Comparison of ENCODE assay signal across 25 mouse cellular contexts in the genomic region with DNA sequence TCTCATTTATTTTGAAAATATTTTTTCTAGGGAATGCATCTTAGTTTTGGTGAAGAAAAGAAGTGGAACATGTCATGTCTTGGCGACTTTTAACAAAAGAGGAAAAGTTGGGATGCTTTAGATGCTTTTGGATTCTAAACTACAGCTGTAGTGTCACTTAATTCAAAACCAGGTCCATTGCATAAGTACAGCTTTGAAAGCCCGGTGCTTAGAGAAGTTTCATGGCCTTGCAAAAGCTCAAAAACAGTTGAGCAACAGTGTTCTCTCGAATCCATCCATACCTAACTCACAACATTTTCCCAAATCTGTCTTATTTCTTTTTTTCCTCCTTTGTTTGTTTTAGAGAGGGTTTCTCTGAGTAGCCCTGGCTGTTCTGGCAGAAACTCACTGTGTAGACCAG. TPM values are rescaled to one million over a fixed set of nuclear protein-coding genes. Genes with fewer than 3 reads are reported as not detected.
"Had no signal": no experiment of that assay in that cellular context is flagged by ENCODE, and none has a peak within 500 bp of the region (broad histone marks: within the 10 kb centered on the region; RNA-seq: fewer than 3 reads in every experiment).

No protein-coding gene starts in this region.

- H3K27me3 ChIP-seq: limb, embryonic 13.5 days; liver, embryonic 12.5 days; liver, embryonic 15.5 days; lung, embryonic 15.5 days; megakaryocyte, embryonic 14.5 days; midbrain, embryonic 12.5 days; midbrain, embryonic 15.5 days; neural tube, embryonic 12.5 days; neural tube, embryonic 15.5 days had no signal

- H3K27ac ChIP-seq: kidney, postnatal 0 days; layer of hippocampus, adult 2 months; limb, embryonic 10.5 days; limb, embryonic 13.5 days; liver, embryonic 12.5 days; liver, embryonic 15.5 days; lung, embryonic 15.5 days; macrophage; midbrain, embryonic 12.5 days; midbrain, embryonic 15.5 days; neural tube, embryonic 12.5 days; neural tube, embryonic 15.5 days; stomach, postnatal 0 days had no signal

- H3K9me3 ChIP-seq: limb, embryonic 10.5 days; limb, embryonic 13.5 days; liver, embryonic 12.5 days; liver, embryonic 15.5 days; lung, embryonic 15.5 days; megakaryocyte, embryonic 14.5 days; midbrain, embryonic 12.5 days; midbrain, embryonic 15.5 days; neural tube, embryonic 12.5 days; neural tube, embryonic 15.5 days had no signal

- H3K4me1 ChIP-seq: limb, embryonic 10.5 days; limb, embryonic 13.5 days; liver, embryonic 12.5 days; liver, embryonic 15.5 days; lung, embryonic 15.5 days; megakaryocyte, embryonic 14.5 days; midbrain, embryonic 12.5 days; midbrain, embryonic 15.5 days; neural tube, embryonic 12.5 days; neural tube, embryonic 15.5 days had no signal

- H3K36me3 ChIP-seq: limb, embryonic 10.5 days; limb, embryonic 13.5 days; liver, embryonic 12.5 days; liver, embryonic 15.5 days; lung, embryonic 15.5 days; midbrain, embryonic 12.5 days; midbrain, embryonic 15.5 days; neural tube, embryonic 12.5 days; neural tube, embryonic 15.5 days had no signal

- H3K4me3 ChIP-seq: layer of hippocampus, adult 2 months; limb, embryonic 10.5 days; limb, embryonic 13.5 days; liver, embryonic 12.5 days; liver, embryonic 15.5 days; lung, embryonic 15.5 days; megakaryocyte, embryonic 14.5 days; midbrain, embryonic 12.5 days; midbrain, embryonic 15.5 days; neural tube, embryonic 12.5 days; neural tube, embryonic 15.5 days had no signal

- H3K4me2 ChIP-seq: limb, embryonic 13.5 days; liver, embryonic 12.5 days; liver, embryonic 15.5 days; lung, embryonic 15.5 days; midbrain, embryonic 12.5 days; midbrain, embryonic 15.5 days; neural tube, embryonic 12.5 days; neural tube, embryonic 15.5 days had no signal

- ATAC-seq: intestine, postnatal 0 days; liver, embryonic 12.5 days; midbrain, embryonic 15.5 days had no signal

- H3K9ac ChIP-seq: limb, embryonic 13.5 days; liver, embryonic 12.5 days; liver, embryonic 15.5 days; lung, embryonic 15.5 days; midbrain, embryonic 12.5 days; midbrain, embryonic 15.5 days; neural tube, embryonic 12.5 days; neural tube, embryonic 15.5 days had no signal

- DNase-seq: kidney, adult 2 months; kidney, postnatal 25 days; layer of hippocampus, adult 9-11 months; lung, postnatal 14 days; right cerebral cortex, adult 18-20 months; right cerebral cortex, postnatal 14 days; right cerebral cortex, postnatal 4 days; thymus, adult 2 months; thymus, postnatal 14 days; thymus, postnatal 4 days had no signal

RNA-seq across cellular contexts. Expression of gene Clec2d, which starts 19.3 kb away (rescaled TPM):
- polyA plus RNA-seq: limb, embryonic 10.5 days; limb, embryonic 13.5 days; liver, embryonic 12.5 days; midbrain, embryonic 15.5 days; neural tube, embryonic 12.5 days had no signal
